Mouse (Mus musculus) duodenum, adult 2 months (tissue): ENCODE measurements around the gene Nop56. TPM values are rescaled to one million over a fixed set of nuclear protein-coding genes. Genes with fewer than 3 reads are reported as not detected.

Experiments used
- polyA plus RNA-seq: library from polyadenylated mRNA; depleted of rRNA; stranded (reverse); fragments of >200 nt; gene quantifications from 2 replicates; pipeline ENCODE4 v1.2.3, GENCODE M21; 2012; ENCODE audit warnings: low replicate concordance; rRNA removed

The Nop56 gene
- polyA plus RNA-seq = 16.7 and 33.7 TPM in 2 replicates

GRCm38 (mm10) chr2:130274149-130274861 is at the start of gene Nop56:
Gene Nop56 (plus strand): TSS chr2:130274430.

GRCm38 (mm10) chr2:130283854-130284654 is 9.8 kb downstream of the Nop56 start, which contains the start of gene Idh3b:
Gene Idh3b (minus strand): TSS chr2:130284547.

GRCm38 (mm10) chr2:130294936-130295277 is 20.7 kb downstream of the Nop56 start, which contains the start of gene Ebf4:
Gene Ebf4 (plus strand): TSS chr2:130295169.

Other genes with a start within 250 kb of the Nop56 start
- gene Tgm6, start 162.0 kb upstream of the Nop56 start, polyA plus RNA-seq = not detected in 2 replicates
- 226 and 267 TPM in 2 replicates for gene Snrpb, start 95.0 kb upstream of the Nop56 start, polyA plus RNA-seq
- gene Tmc2, start 79.2 kb upstream of the Nop56 start, polyA plus RNA-seq = not detected in 2 replicates
- gene Idh3b, start 10.1 kb downstream of the Nop56 start, polyA plus RNA-seq = 150 and 184 TPM in 2 replicates
- 1.4 and 1.8 TPM in 2 replicates for gene Ebf4, start 20.7 kb downstream of the Nop56 start, polyA plus RNA-seq
- gene Cpxm1, start 123.1 kb downstream of the Nop56 start, polyA plus RNA-seq = 1.1 and 1.2 TPM in 2 replicates
- not detected in 2 replicates for gene Gm28372, start 130.8 kb downstream of the Nop56 start, polyA plus RNA-seq
- not detected in 2 replicates for gene 1700020A23Rik, start 130.8 kb downstream of the Nop56 start, polyA plus RNA-seq
- not detected in 2 replicates for gene Tmem239, start 132.0 kb downstream of the Nop56 start, polyA plus RNA-seq
- 29.5 and 34.3 TPM in 2 replicates for gene Vps16, start 149.9 kb downstream of the Nop56 start, polyA plus RNA-seq
- 10.8 and 17.5 TPM in 2 replicates for gene Pced1a, start 150.3 kb downstream of the Nop56 start, polyA plus RNA-seq
- gene Ptpra, start 175.8 kb downstream of the Nop56 start, polyA plus RNA-seq = 12.7 and 22.3 TPM in 2 replicates